Mouse (Mus musculus): ENCODE results near the gene Mrpl33.

DNA sequence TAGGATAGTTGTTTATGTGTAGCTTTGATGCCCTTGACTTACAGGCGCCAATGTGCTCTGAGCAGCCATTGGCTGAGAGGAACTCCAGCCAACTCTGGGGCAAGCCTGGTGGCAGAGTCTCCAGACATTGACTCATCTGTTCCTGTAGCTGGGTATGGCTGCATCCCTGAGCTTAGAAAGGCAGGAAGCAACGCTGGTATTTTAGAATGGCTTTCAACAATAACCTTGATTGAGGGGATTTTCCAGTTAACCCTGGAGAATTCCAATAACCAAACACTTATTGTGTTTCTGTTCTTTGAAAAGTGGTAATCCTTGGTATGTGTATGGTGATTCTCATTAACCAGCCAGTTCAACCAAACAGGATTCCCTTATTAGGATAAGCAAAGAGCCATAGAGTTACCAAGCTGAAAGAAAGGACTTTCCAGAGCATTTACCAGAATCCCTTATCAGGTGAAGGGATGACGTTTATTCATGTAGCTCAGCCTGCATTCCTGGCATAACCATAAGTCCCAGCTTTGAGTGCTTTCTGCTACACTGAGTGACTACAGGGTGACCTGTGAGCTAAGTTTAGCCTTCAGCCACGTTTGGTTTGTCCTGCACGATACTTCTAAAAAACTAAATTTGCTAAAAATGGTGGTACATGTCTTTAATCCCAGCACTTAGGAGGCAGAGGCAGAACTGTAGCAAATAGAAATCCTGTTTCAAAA lies 28.6 kb upstream of the Mrpl33 start:
- TF ChIP-seq POLR2A (IDR thresholded peaks at IDR 0.05; ENCODE audit: borderline replicate concordance, extremely low read depth, low read depth, low read length), result no peak
- TF ChIP-seq CTCF (IDR thresholded peaks at IDR 0.05; ENCODE audit: insufficient read depth, low read length), result no peak

All from lung, adult 2 months (tissue).